Mouse (Mus musculus): ENCODE measurements around the gene Dusp27. TPM values are rescaled to one million over a fixed set of nuclear protein-coding genes. Genes with fewer than 3 reads are reported as not detected.

Gene Dusp27
- polyA plus RNA-seq, 1 experiment from 2014 or later: 1.9 TPM

GRCm38 (mm10) chr1:166077052-166077735 lies 50.5 kb downstream of the Dusp27 start:
- Histone ChIP-seq H3K27ac (replicated peaks; ENCODE audit: low read depth, low read length) (no peak overlapping the region), H3K4me2 (ENCODE audit: low read depth, severe bottlenecking) (no peak overlapping the region), H3K36me3 (ENCODE audit: control insufficient read depth, insufficient read depth, low read length) (no peaks in the 10 kb centered on the region), H3K4me1 (ENCODE audit: control insufficient read depth, insufficient read depth, low read length) (no peaks in the 10 kb centered on the region), H3K9me3 (ENCODE audit: control insufficient read depth, low read length) (no peaks in the 10 kb centered on the region), H3K27me3 (ENCODE audit: control insufficient read depth, insufficient read depth, low read length) (no peaks in the 10 kb centered on the region), H3K9ac (ENCODE audit: low read length) (no peak overlapping the region), H3K4me3 (ENCODE audit: low read depth, low read length) (no peak overlapping the region)
- DNase-seq (ENCODE audit: low spot score): no peak
- WGBS: 75% methylated on average over 6 of the region's 6 CpGs
- no peak for ATAC-seq (ENCODE audit: insufficient number of reproducible peaks, low FRiP score, low TSS enrichment, low read depth)

GRCm38 (mm10) chr1:166067856-166068440 lies 59.8 kb downstream of the Dusp27 start:
- WGBS: 73% methylated on average over 2 of the region's 2 CpGs
- ATAC-seq (ENCODE audit: insufficient number of reproducible peaks, low FRiP score, low TSS enrichment, low read depth) (no peak), DNase-seq (ENCODE audit: low spot score) (no peak)
- Histone ChIP-seq H3K9me3 (ENCODE audit: control insufficient read depth, low read length) (no peaks in the 10 kb centered on the region), H3K27ac (replicated peaks; ENCODE audit: low read depth, low read length) (no peak overlapping the region), H3K4me3 (ENCODE audit: low read depth, low read length) (no peak overlapping the region), H3K36me3 (ENCODE audit: control insufficient read depth, insufficient read depth, low read length) (no peaks in the 10 kb centered on the region), H3K9ac (ENCODE audit: low read length) (no peak overlapping the region), H3K4me2 (ENCODE audit: low read depth, severe bottlenecking) (no peak overlapping the region), H3K27me3 (ENCODE audit: control insufficient read depth, insufficient read depth, low read length) (no peaks in the 10 kb centered on the region), H3K4me1 (ENCODE audit: control insufficient read depth, insufficient read depth, low read length) (peaks cover 7% of the 10 kb centered on the region; the same call in 1 of the 2 replicates)

DNA sequence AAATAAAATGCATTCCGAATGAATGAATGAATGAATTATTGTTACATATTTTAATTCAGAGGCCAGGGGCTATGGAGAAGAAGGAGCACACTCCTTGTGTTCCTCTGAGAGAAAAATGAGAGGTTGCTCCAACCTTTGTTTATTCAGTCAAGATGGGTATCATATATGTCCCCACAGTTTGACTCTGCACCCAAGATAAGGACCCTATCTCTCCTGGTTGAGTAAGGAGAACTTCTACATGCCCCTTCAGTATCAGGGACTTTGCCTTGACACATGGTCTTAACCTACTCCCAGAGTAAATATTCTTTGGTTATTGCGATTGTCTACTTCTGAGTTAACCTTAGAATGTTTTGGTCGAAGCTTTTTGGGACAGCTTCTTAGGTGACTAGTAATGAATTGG lies 63.9 kb downstream of the Dusp27 start:
- H3K27ac ChIP-seq (replicated peaks; ENCODE audit: low read depth, low read length): no peak overlapping the region
- no peak for ATAC-seq (ENCODE audit: insufficient number of reproducible peaks, low FRiP score, low TSS enrichment, low read depth)
- H3K4me3 ChIP-seq (ENCODE audit: low read depth, low read length): no peak overlapping the region
- WGBS: 91% methylated on average over 3 of the region's 3 CpGs
- H3K9ac ChIP-seq (ENCODE audit: low read length): no peak overlapping the region
- no peak for DNase-seq (ENCODE audit: low spot score)
- H3K27me3 ChIP-seq (ENCODE audit: control insufficient read depth, insufficient read depth, low read length): no peaks in the 10 kb centered on the region
- no peak overlapping the region for H3K4me2 ChIP-seq (ENCODE audit: low read depth, severe bottlenecking)
- no peaks in the 10 kb centered on the region for H3K36me3 ChIP-seq (ENCODE audit: control insufficient read depth, insufficient read depth, low read length)
- H3K4me1 ChIP-seq (ENCODE audit: control insufficient read depth, insufficient read depth, low read length): peaks cover 9% of the 10 kb centered on the region; the same call in 1 of the 2 replicates
- H3K9me3 ChIP-seq (ENCODE audit: control insufficient read depth, low read length): no peaks in the 10 kb centered on the region

GRCm38 (mm10) chr1:166061532-166061931 lies 66.2 kb downstream of the Dusp27 start:
- no peak overlapping the region for H3K9ac ChIP-seq (ENCODE audit: low read length)
- H3K9me3 ChIP-seq (ENCODE audit: control insufficient read depth, low read length): no peaks in the 10 kb centered on the region
- DNase-seq (ENCODE audit: low spot score) (no peak), ATAC-seq (ENCODE audit: insufficient number of reproducible peaks, low FRiP score, low TSS enrichment, low read depth) (no peak)
- 76% methylated on average over 3 of the region's 3 CpGs for WGBS
- no peak overlapping the region for H3K4me3 ChIP-seq (ENCODE audit: low read depth, low read length)
- no peaks in the 10 kb centered on the region for H3K27me3 ChIP-seq (ENCODE audit: control insufficient read depth, insufficient read depth, low read length)
- peaks cover 9% of the 10 kb centered on the region; the same call in 1 of the 2 replicates for H3K4me1 ChIP-seq (ENCODE audit: control insufficient read depth, insufficient read depth, low read length)
- no peaks in the 10 kb centered on the region for H3K36me3 ChIP-seq (ENCODE audit: control insufficient read depth, insufficient read depth, low read length)
- H3K4me2 ChIP-seq (ENCODE audit: low read depth, severe bottlenecking): no peak overlapping the region
- H3K27ac ChIP-seq (replicated peaks; ENCODE audit: low read depth, low read length): no peak overlapping the region

GRCm38 (mm10) chr1:166060406-166060805 lies 67.3 kb downstream of the Dusp27 start:
- Histone ChIP-seq H3K9ac (ENCODE audit: low read length) (no peak overlapping the region), H3K4me1 (ENCODE audit: control insufficient read depth, insufficient read depth, low read length) (peaks cover 14% of the 10 kb centered on the region), H3K36me3 (ENCODE audit: control insufficient read depth, insufficient read depth, low read length) (no peaks in the 10 kb centered on the region), H3K27me3 (ENCODE audit: control insufficient read depth, insufficient read depth, low read length) (no peaks in the 10 kb centered on the region), H3K9me3 (ENCODE audit: control insufficient read depth, low read length) (no peaks in the 10 kb centered on the region), H3K4me2 (ENCODE audit: low read depth, severe bottlenecking) (no peak overlapping the region), H3K4me3 (ENCODE audit: low read depth, low read length) (no peak overlapping the region), H3K27ac (replicated peaks; ENCODE audit: low read depth, low read length) (no peak overlapping the region)
- DNase-seq (ENCODE audit: low spot score): no peak
- ATAC-seq (ENCODE audit: insufficient number of reproducible peaks, low FRiP score, low TSS enrichment, low read depth): no peak
- 55% methylated on average over 1 of the region's 1 CpGs for WGBS

GRCm38 (mm10) chr1:166056098-166056756 lies 71.5 kb downstream of the Dusp27 start:
- WGBS: 55% methylated on average over 9 of the region's 9 CpGs
- ATAC-seq (ENCODE audit: insufficient number of reproducible peaks, low FRiP score, low TSS enrichment, low read depth) (no peak), DNase-seq (ENCODE audit: low spot score) (no peak)
- Histone ChIP-seq H3K27me3 (ENCODE audit: control insufficient read depth, insufficient read depth, low read length) (no peaks in the 10 kb centered on the region), H3K27ac (replicated peaks; ENCODE audit: low read depth, low read length) (no peak overlapping the region), H3K9ac (ENCODE audit: low read length) (no peak overlapping the region), H3K4me3 (ENCODE audit: low read depth, low read length) (no peak overlapping the region), H3K4me2 (ENCODE audit: low read depth, severe bottlenecking) (no peak overlapping the region), H3K36me3 (ENCODE audit: control insufficient read depth, insufficient read depth, low read length) (no peaks in the 10 kb centered on the region), H3K9me3 (ENCODE audit: control insufficient read depth, low read length) (no peaks in the 10 kb centered on the region), H3K4me1 (ENCODE audit: control insufficient read depth, insufficient read depth, low read length) (peaks cover 7% of the 10 kb centered on the region)

DNA sequence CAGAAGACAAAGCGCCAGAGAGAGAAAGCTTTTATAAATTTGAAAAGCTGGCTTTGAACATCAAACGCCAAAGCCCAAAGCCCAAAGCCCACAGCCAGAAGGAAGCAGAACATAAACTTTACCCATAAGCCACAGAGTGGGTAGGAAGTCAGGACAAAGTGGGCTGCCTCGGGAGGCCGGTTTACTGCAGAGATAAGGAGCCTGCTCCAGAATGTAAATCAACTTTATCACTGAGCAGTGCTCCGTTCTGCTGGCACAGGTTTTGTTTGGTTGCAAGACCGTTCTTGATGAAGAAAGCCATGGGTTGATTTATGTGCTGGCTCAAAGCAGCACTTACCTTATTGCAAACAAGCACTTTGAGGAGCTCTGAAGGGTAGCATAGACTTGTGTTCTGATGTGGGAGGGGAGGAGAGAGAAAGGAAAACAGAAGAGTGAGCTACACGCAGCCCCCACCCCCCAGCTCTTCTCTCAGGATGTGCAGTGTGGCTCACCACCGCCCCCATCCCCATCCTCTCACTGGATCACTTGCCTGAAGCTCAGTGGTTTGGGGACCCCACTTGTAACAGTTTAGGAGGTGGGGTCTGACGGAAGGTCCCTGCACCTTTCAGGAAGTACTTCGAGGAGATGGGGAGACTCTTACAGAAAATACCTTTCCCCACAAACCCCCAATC lies 74.3 kb downstream of the Dusp27 start:
- no peaks in the 10 kb centered on the region for H3K9me3 ChIP-seq (ENCODE audit: control insufficient read depth, low read length)
- no peak overlapping the region for H3K9ac ChIP-seq (ENCODE audit: low read length)
- H3K4me1 ChIP-seq (ENCODE audit: control insufficient read depth, insufficient read depth, low read length): peaks cover 12% of the 10 kb centered on the region
- WGBS: 30% methylated on average over 10 of the region's 10 CpGs
- no peak for ATAC-seq (ENCODE audit: insufficient number of reproducible peaks, low FRiP score, low TSS enrichment, low read depth)
- no peak overlapping the region for H3K4me3 ChIP-seq (ENCODE audit: low read depth, low read length)
- no peak for DNase-seq (ENCODE audit: low spot score)
- no peaks in the 10 kb centered on the region for H3K27me3 ChIP-seq (ENCODE audit: control insufficient read depth, insufficient read depth, low read length)
- H3K36me3 ChIP-seq (ENCODE audit: control insufficient read depth, insufficient read depth, low read length): no peaks in the 10 kb centered on the region
- no peak overlapping the region for H3K27ac ChIP-seq (replicated peaks; ENCODE audit: low read depth, low read length)
- no peak overlapping the region for H3K4me2 ChIP-seq (ENCODE audit: low read depth, severe bottlenecking)

GRCm38 (mm10) chr1:166049046-166049827 lies 78.5 kb downstream of the Dusp27 start:
- H3K36me3 ChIP-seq (ENCODE audit: control insufficient read depth, insufficient read depth, low read length): no peaks in the 10 kb centered on the region
- peak overlapping the region; percentile 90 for H3K4me2 ChIP-seq (ENCODE audit: low read depth, severe bottlenecking)
- DNase-seq (ENCODE audit: low spot score): peak; percentile 77
- H3K9ac ChIP-seq (ENCODE audit: low read length): peak overlapping the region; percentile 50; the same call in 1 of the 2 replicates
- peak overlapping the region; percentile 35 for H3K4me3 ChIP-seq (ENCODE audit: low read depth, low read length)
- WGBS: 6% methylated on average over 11 of the region's 11 CpGs
- H3K27ac ChIP-seq (replicated peaks; ENCODE audit: low read depth, low read length): peak overlapping the region; percentile 63
- no peaks in the 10 kb centered on the region for H3K27me3 ChIP-seq (ENCODE audit: control insufficient read depth, insufficient read depth, low read length)
- peaks cover 30% of the 10 kb centered on the region for H3K4me1 ChIP-seq (ENCODE audit: control insufficient read depth, insufficient read depth, low read length)
- no peaks in the 10 kb centered on the region for H3K9me3 ChIP-seq (ENCODE audit: control insufficient read depth, low read length)
- peak; percentile 83 for ATAC-seq (ENCODE audit: insufficient number of reproducible peaks, low FRiP score, low TSS enrichment, low read depth)

Data from limb, embryonic 11.5 days (tissue).